Mouse (Mus musculus) limb, embryonic 12.5 days (tissue): ENCODE results near the gene Gpm6a. TPM values are rescaled to one million over a fixed set of nuclear protein-coding genes. Genes with fewer than 3 reads are reported as not detected.

Experiments used
- ATAC-seq: fragments of 200-750 bp; cut with Nextera tagmentation; 2 replicates; pipeline ENCODE4 v1.8.0; 2017; ENCODE audit warnings: low read depth, moderate TSS enrichment; ENCODE audit not compliant: insufficient number of reproducible peaks, insufficient read depth, low FRiP score, low TSS enrichment
- H3K27ac ChIP-seq: fragments of 300-500 bp; sonication (generic); 2 replicates; pipeline ENCODE4 v1.5.1; 2016; ENCODE audit warnings: mild to moderate bottlenecking, moderate library complexity
- H3K27me3 ChIP-seq: fragments of 300-500 bp; sonication (generic); 2 replicates; pipeline ENCODE4 v1.6.1; 2016; ENCODE audit warnings: mild to moderate bottlenecking, moderate library complexity
- H3K36me3 ChIP-seq: fragments of 300-500 bp; sonication (generic); 2 replicates; pipeline ENCODE4 v1.6.1; 2016; ENCODE audit warnings: mild to moderate bottlenecking, moderate library complexity
- H3K4me1 ChIP-seq: fragments of 300-500 bp; sonication (generic); replicated peaks from 2 replicates; pipeline ENCODE4 v1.6.1; 2016
- H3K4me2 ChIP-seq: fragments of 300-500 bp; sonication (generic); 2 replicates; pipeline ENCODE4 v1.6.1; 2016; ENCODE audit warnings: mild to moderate bottlenecking, moderate library complexity
- H3K4me3 ChIP-seq: fragments of 300-500 bp; sonication (generic); replicated peaks from 2 replicates; pipeline ENCODE4 v1.5.1; 2016; ENCODE audit warnings: mild to moderate bottlenecking
- H3K9ac ChIP-seq: fragments of 300-500 bp; sonication (generic); replicated peaks from 2 replicates; pipeline ENCODE4 v1.6.1; 2016; ENCODE audit warnings: mild to moderate bottlenecking, moderate library complexity
- H3K9me3 ChIP-seq: fragments of 300-500 bp; sonication (generic); 2 replicates; pipeline ENCODE4 v1.6.1; 2016; ENCODE audit warnings: mild to moderate bottlenecking, moderate library complexity
- WGBS: fragments of 180-500 bp; shearing (Covaris S2); methylation state at CpG from one replicate; pipeline ENCODE4 v1.1.7; 2016; 5-methylcytosine and 5-hydroxymethylcytosine counted together
- polyA plus RNA-seq: library from polyadenylated mRNA; unstranded; fragments of >200 nt; fragmentation: Nextera tagmentation; extraction: Ambion mirVana; gene quantifications from 2 replicates; pipeline ENCODE4 v1.2.1, GENCODE M21; 2016

Gene Gpm6a
- polyA plus RNA-seq, 1 experiment from 2014 or later = 5.8 TPM

- H3K4me3 ChIP-seq = no peak overlapping the region
- no peaks in the 10 kb centered on the region for H3K27me3 ChIP-seq
- no peak overlapping the region for H3K9ac ChIP-seq
- no peak overlapping the region for H3K4me2 ChIP-seq
- no peaks in the 10 kb centered on the region for H3K9me3 ChIP-seq
- 93% methylated on average over 10 of the region's 10 CpGs for WGBS
- ATAC-seq = no peak
- H3K36me3 ChIP-seq = no peaks in the 10 kb centered on the region
- H3K4me1 ChIP-seq = no peaks in the 10 kb centered on the region
- H3K27ac ChIP-seq = no peak overlapping the region
Measured at GRCm38 (mm10) chr8:55073481-55073880, 118.8 kb downstream of the Gpm6a start.

DNA sequence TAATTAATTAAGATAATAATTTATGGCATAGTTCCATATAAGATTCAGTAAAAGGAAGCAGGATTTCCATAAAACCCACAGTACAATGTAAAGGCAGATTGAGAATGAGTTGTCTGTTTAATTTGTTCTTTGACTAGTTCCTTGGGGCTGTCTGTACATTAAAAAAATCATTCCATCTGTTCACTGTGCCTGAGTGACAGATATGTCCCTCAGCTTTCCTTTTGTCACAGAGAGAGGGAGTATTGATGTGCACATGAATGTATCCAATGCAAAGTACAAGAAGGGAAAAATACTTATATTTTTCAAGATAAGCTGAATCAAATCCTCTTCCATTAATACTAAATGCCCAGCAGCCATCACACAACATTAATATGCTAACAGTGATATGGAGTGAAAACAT lies 147.6 kb downstream of the Gpm6a start:
- Histone ChIP-seq H3K27me3 (no peaks in the 10 kb centered on the region), H3K4me2 (no peak overlapping the region), H3K36me3 (no peaks in the 10 kb centered on the region), H3K4me3 (no peak overlapping the region), H3K9ac (no peak overlapping the region), H3K9me3 (no peaks in the 10 kb centered on the region), H3K4me1 (no peaks in the 10 kb centered on the region), H3K27ac (no peak overlapping the region)
- ATAC-seq = no peak

DNA sequence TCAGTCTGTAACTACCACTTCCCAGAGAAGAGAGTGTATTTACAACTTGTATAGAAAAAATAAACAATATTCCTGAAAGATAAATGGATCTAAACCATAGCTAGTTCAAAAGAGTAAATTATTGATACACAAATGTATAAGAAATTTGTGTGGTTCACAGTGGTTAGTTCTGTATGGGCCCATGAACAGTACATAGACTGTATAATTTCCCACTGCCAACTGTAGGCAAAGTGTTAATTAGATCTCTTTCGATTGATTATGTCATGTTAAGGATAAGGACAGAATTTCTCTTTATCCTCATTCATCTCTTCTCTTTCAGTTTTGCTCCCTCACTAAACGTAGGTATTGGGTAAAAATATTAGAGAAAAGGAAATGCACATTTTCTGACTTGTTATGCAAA lies 148.4 kb downstream of the Gpm6a start:
- no peak overlapping the region for H3K27ac ChIP-seq
- H3K36me3 ChIP-seq = no peaks in the 10 kb centered on the region
- no peaks in the 10 kb centered on the region for H3K9me3 ChIP-seq
- no peaks in the 10 kb centered on the region for H3K27me3 ChIP-seq
- H3K4me2 ChIP-seq = no peak overlapping the region
- no peaks in the 10 kb centered on the region for H3K4me1 ChIP-seq
- 71% methylated on average over 2 of the region's 2 CpGs for WGBS
- H3K9ac ChIP-seq = no peak overlapping the region
- ATAC-seq = no peak
- H3K4me3 ChIP-seq = no peak overlapping the region

DNA sequence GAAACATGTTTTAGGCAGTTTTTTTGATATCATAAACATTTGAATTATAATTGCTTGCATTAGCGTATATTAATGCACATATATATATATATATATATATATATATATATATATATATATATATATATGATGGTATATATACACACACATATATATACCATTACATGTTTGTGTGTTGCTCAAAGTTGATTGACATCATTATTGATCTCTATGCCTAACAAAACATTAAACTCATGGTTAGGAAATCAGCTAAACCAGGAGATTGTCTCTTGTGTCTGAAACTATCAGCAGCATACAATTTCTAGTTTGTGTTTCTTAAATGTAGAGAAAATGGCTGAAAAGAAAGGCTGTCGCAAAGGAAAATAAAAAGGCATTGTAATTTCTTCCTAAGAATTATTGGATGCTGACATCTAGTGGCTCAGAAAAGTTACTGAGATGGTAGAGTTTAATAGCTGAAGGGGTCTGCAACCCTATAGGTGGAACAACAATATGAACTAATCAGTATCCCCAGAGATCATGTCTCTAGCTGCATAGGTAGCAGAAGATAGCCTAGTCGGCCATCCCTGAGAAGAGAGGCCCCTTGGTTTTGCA lies 149.3 kb downstream of the Gpm6a start:
- ATAC-seq = no peak
- Histone ChIP-seq H3K27ac (no peak overlapping the region), H3K9me3 (no peaks in the 10 kb centered on the region), H3K36me3 (no peaks in the 10 kb centered on the region), H3K9ac (no peak overlapping the region), H3K4me2 (no peak overlapping the region), H3K4me3 (no peak overlapping the region), H3K4me1 (no peaks in the 10 kb centered on the region), H3K27me3 (no peaks in the 10 kb centered on the region)
- WGBS = 60% methylated on average over 3 of the region's 3 CpGs

Other genes with a start within 250 kb of the Gpm6a start
- 2.6 and 2.7 TPM in 2 replicates for gene Wdr17, start 67.7 kb upstream of the Gpm6a start, polyA plus RNA-seq